Mouse (Mus musculus) CD8-positive naive resting alpha-beta T cell, adult 57 days (primary cell): Measurements from ENCODE around the gene Muc20. TPM values are rescaled to one million over a fixed set of nuclear protein-coding genes. Genes with fewer than 3 reads are reported as not detected.

Source experiments
- total RNA-seq: library from RNA; stranded (reverse); gene quantifications from one replicate; pipeline ENCODE4 v1.2.4, GENCODE M21; 2023

Gene Muc20
- total RNA-seq = not detected

GRCm38 (mm10) chr16:32797426-32797689, at the start of gene Muc20:
Gene Muc20, minus strand, starts transcription at chr16:32797435.

GRCm38 (mm10) chr16:32810321-32810720, 13.1 kb upstream of the Muc20 start, which contains the start of gene Smbd1:
Gene Smbd1, minus strand, starts transcription at chr16:32810477.

GRCm38 (mm10) chr16:32735586-32735985, 61.6 kb downstream of the Muc20 start, which contains the start of gene Muc4:
Gene Muc4, plus strand, starts transcription at chr16:32735886.

Other genes with a start within 250 kb of the Muc20 start
- gene Tfrc, start 188.5 kb downstream of the Muc20 start, total RNA-seq = 82.9 TPM
- gene Tnk2, start 153.6 kb downstream of the Muc20 start, total RNA-seq = 42.7 TPM
- gene Muc4, start 61.5 kb downstream of the Muc20 start, total RNA-seq = not detected
- not detected for gene Smbd1, start 13.0 kb upstream of the Muc20 start, total RNA-seq
- 54.4 TPM for gene Fyttd1, start 80.1 kb upstream of the Muc20 start, total RNA-seq
- 26.7 TPM for gene Rubcn, start 80.3 kb upstream of the Muc20 start, total RNA-seq
- 79.3 TPM for gene Lrch3, start 116.7 kb upstream of the Muc20 start, total RNA-seq